Mouse (Mus musculus): ENCODE data around the gene Lrmp.

GRCm38 (mm10) chr6:145205142-145205541 lies 89.7 kb downstream of the Lrmp start:
- TF ChIP-seq POLR2A (IDR thresholded peaks at IDR 0.05; ENCODE audit: low read depth, low read length): no peak
- TF ChIP-seq CTCF (conservative IDR thresholded peaks at IDR 0.05 in 1 of 2, IDR thresholded peaks at IDR 0.05 in 1 of 2; ENCODE audit: low read depth in 2 of 2, low read length in 2 of 2): no peak
- TF ChIP-seq CHD1 (IDR thresholded peaks at IDR 0.05; ENCODE audit: low read depth, low read length): no peak
- no peak for TF ChIP-seq NRF1 (IDR thresholded peaks at IDR 0.05; ENCODE audit: low read depth, low read length)
- TF ChIP-seq HCFC1 (IDR thresholded peaks at IDR 0.05; ENCODE audit: low read depth, low read length): no peak
- no peak for TF ChIP-seq MAX (IDR thresholded peaks at IDR 0.05; ENCODE audit: low read length)

Measured in CH12.LX (cell line).